Mouse (Mus musculus) embryonic fibroblast, embryonic 13.5 days (primary cell): ENCODE measurements around the gene Moxd1. TPM values are rescaled to one million over a fixed set of nuclear protein-coding genes. Genes with fewer than 3 reads are reported as not detected.

ENCODE experiments used
- H3K27ac ChIP-seq: 2 replicates; pipeline ENCODE4 v1.5.1; 2012; ENCODE audit warnings: low read length, control low read depth, inconsistent platforms; ENCODE audit not compliant: insufficient read depth
- H3K4me1 ChIP-seq: 2 replicates; pipeline ENCODE4 v1.6.1; 2011; ENCODE audit warnings: low read length; ENCODE audit not compliant: control insufficient read depth, insufficient read depth
- H3K4me3 ChIP-seq: 2 replicates; pipeline ENCODE4 v1.5.1; 2011; ENCODE audit warnings: mild to moderate bottlenecking, control low read depth, low read length; ENCODE audit not compliant: insufficient read depth
- CTCF ChIP-seq: IDR thresholded peaks from 2 replicates; pipeline ENCODE4 v1.5.1; 2011; ENCODE audit warnings: mild to moderate bottlenecking, control low read depth, low read length, moderate library complexity, borderline replicate concordance; ENCODE audit not compliant: insufficient read depth
- POLR2A ChIP-seq: IDR thresholded peaks from 2 replicates; pipeline ENCODE4 v1.6.1; 2011; ENCODE audit warnings: low read depth, mild to moderate bottlenecking, control low read depth, low read length, moderate library complexity
- polyA plus RNA-seq: library from polyadenylated mRNA; stranded (reverse); fragments of >200 nt; gene quantifications from 2 replicates; pipeline ENCODE4 v1.2.4, GENCODE M21; 2011; ENCODE audit warnings: low read depth; ENCODE audit not compliant: missing spikeins, insufficient read length

The Moxd1 gene
- polyA plus RNA-seq, 1 experiment = 40.2 TPM

DNA sequence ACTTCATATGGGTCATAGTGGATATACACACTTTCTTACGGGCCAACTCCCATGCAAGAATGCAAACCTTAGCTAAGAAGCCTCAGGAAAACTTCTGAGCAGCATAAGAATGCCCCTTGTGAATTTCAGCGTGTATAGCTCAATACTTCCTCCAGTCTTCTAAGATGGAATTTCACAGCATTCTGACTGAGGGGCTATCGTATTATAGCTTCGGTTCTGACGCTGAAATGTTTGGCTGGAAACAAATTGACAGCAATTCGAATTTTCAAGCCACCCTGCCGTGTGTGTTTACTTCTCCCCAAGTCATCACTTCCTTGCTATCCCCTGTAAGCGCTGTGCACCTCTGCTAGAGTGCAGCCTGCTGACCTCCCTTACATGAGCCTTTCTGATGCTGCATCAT lies 1.3 kb downstream of the Moxd1 start:
- TF ChIP-seq POLR2A = no peak
- TF ChIP-seq CTCF = no peak
- no peak overlapping the region for H3K27ac ChIP-seq
- no peaks in the 10 kb centered on the region for H3K4me1 ChIP-seq
- no peak overlapping the region for H3K4me3 ChIP-seq

DNA sequence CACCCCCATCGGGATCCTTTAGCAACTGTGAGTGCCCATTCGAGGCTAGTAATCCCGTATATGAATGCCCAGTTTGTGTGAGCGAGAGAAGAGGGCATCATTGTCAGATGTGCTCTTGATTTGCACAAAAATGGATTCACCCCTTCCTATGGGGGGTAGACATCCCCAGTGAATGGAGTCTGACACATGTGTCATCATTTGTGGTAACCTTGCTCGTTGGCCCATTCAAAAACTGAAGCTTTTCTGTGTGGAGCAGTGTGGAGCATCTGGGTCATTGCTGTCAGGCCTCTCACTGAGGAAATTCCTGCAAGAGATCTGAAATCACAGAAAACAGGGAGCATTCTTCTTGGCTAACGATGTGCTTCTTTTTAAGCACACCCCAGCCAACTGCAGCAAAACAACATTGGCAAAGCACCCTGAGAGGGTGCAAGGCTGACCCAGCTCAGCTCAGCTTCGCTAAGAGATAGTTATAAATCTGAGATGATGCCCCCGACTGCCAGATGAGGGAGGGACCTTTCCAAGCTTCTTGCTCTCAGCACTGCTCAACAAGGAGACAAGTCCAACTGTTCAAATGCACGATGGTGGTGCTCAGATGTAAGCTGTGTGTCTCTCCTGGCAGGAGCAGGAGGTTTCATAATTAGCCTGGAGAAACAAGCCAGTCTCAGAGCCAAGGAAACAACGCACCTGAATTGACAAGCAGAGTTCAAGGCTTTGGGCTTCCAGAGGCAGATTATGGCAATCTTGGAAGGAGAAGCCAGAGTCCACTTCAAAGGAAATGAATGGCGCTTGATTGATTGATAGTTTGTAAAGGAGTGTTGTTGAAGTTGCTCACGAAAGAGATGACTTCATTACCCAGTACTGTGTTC lies 5.2 kb downstream of the Moxd1 start:
- no peaks in the 10 kb centered on the region for H3K4me1 ChIP-seq
- H3K4me3 ChIP-seq = no peak overlapping the region
- TF ChIP-seq CTCF (no peak), POLR2A (no peak)
- H3K27ac ChIP-seq = no peak overlapping the region

DNA sequence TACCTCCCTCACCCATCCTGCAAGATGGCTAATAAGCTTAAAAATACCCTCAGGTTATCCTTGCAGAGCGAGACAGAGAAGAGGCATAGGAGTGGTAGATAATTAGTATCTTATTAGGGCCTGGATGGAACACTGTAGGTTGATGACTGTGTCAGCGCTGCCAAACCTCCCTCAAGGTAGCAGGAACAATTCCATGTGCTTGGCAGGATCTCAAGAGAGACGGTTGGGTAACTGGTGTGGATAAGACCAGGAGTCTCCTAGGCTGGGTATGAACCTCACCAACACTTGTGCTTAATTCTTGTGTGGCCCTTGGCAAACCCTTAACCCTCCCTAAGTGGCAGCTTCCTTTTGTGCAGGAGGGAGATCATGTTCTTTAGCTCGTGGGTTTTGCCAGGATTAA lies 9.0 kb downstream of the Moxd1 start:
- Histone ChIP-seq H3K27ac (no peak overlapping the region), H3K4me3 (no peak overlapping the region), H3K4me1 (no peaks in the 10 kb centered on the region)
- TF ChIP-seq POLR2A (no peak), CTCF (no peak)

DNA sequence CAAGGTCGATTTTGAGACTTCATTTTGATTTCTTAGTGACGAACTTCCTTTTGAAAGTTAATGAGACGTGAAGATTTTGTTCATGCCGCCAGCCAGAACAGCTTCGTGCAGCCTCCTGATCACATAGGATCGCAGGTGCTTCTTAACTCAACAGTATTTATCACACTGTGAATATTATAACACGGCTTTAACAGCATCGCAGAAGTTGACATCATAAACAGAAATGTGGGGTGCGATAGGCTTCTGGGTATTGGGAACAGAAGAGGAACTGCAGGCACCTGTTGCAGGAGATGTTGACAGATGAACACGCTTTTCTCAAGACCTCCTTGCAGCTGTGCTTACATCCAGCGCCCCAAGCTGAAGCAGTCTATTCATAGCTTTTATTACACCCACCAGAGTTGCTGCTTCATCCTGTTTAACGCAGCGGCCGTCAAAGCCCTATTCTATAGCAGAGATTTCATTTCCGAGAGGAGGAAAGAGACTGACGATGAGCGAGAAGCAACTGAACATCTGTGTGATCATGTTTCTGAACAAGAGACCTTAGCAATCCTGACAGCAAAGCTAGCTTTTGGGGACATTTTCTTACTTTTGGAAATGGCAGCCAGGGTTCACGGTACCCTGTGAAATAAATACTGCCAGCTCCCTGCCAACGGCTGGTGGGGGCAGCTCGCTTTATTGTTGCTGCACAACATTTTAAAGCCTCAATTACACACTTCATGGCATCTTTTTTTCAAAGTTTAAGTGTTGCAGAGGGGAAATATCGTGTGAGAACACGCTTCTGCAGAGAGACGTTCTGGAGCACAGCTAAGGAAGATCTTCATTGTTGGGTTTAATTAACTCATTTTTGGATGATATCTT lies 12.3 kb downstream of the Moxd1 start:
- TF ChIP-seq CTCF (no peak), POLR2A (no peak)
- Histone ChIP-seq H3K4me3 (no peak overlapping the region), H3K27ac (no peak overlapping the region), H3K4me1 (no peaks in the 10 kb centered on the region)

DNA sequence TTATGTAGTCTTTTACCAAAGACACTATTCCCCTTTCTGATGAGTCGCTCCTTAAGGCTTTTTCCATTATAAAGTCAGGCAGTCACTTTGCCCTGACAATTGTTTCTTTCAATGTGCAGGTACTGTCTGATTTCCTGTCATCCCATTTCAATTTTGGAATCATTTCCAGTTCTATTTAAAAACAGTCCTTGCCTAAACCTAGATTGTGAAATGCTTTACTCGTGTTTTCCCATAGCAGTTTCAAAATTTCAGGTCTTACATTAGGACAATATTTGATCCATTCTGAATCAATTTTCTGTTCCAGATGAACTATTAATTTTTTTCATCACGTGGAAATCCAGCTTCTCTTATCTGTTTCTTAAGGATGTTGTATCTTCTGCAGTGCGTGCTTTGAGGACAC lies 23.5 kb downstream of the Moxd1 start:
- no peak overlapping the region for H3K4me3 ChIP-seq
- TF ChIP-seq CTCF (no peak), POLR2A (no peak)
- no peaks in the 10 kb centered on the region for H3K4me1 ChIP-seq
- no peak overlapping the region for H3K27ac ChIP-seq

DNA sequence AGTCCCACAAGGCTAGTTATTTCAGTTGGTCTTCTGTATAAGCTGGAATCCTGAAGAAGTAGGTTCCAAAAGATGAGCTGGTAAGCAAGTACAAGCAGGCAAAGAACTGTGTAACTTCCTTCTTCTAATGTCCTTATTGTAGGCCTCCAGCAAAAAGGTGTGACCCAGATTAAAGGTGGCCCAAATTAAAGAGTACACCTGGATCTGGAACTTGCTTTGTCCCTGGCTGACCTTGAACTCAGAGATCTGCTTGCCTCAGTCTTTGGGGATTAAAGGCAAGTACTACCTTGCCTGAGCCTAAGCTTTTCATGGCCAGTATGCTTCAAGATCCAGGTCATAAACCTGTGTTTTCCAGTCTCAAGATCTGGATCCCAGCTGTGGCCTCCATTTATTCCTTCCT lies 24.8 kb downstream of the Moxd1 start:
- H3K27ac ChIP-seq = no peak overlapping the region
- H3K4me1 ChIP-seq = no peaks in the 10 kb centered on the region
- no peak for TF ChIP-seq POLR2A
- no peak for TF ChIP-seq CTCF
- H3K4me3 ChIP-seq = no peak overlapping the region

DNA sequence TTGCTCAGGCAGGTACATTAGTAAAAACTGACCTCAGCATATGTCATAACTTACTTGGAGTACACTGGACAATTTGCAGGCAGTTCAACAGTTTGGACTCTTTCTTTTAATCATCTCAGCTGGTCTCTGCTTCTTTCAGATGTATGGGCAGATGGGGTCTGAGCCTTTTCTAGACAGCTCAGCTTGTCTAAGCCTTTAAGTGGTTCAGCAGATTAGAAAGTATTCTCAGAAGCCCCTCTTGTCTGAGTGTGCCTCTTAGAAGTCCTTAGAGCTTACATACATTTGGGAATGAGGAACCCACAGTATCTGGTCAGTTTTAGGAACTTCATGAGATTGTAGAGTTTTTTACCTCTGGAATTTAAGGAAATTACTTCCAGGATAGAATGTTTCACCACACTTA lies 28.3 kb downstream of the Moxd1 start:
- Histone ChIP-seq H3K27ac (no peak overlapping the region), H3K4me3 (no peak overlapping the region), H3K4me1 (no peaks in the 10 kb centered on the region)
- no peak for TF ChIP-seq POLR2A
- TF ChIP-seq CTCF = no peak

DNA sequence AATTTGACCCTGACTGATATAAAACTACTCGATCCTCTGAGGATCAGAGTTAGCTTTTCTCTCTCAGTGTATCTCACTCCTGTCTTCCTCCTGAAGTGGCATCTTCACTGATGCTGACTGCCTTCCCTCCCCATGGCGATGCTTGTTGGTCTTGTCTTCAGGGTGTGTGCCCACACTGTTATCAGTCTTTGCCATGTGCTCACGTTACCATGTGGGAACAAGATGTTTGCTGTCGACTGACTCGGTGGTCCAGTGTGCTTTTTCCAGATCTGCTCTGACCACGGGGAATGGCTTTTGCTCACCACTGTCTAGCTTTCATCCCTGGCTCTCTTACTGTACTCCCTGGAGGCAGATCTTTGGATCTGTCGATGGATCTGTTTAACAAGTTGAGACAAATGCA lies 34.8 kb downstream of the Moxd1 start:
- no peak overlapping the region for H3K4me3 ChIP-seq
- TF ChIP-seq POLR2A (no peak), CTCF (no peak)
- H3K4me1 ChIP-seq = no peaks in the 10 kb centered on the region
- no peak overlapping the region for H3K27ac ChIP-seq

DNA sequence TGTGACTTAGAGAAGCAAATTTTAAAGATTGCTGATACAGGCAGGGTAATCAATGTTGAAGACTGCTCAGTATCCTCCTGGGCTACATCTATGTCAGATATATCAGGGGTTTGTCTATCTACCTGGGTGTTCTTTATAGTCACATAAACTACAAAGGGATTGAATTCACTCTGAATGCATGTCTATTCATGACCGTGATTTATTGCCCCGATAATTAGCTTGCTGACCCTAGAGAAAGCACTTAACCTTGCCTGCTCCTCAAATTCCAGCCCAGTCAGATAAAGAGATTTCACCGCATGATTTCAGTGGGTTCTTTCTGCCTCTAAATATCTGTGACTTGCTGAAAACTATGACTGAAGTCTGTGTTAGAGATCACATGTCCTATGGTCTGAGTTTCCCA lies 35.6 kb downstream of the Moxd1 start:
- Histone ChIP-seq H3K4me3 (no peak overlapping the region), H3K27ac (no peak overlapping the region), H3K4me1 (no peaks in the 10 kb centered on the region)
- TF ChIP-seq POLR2A (no peak), CTCF (no peak)

DNA sequence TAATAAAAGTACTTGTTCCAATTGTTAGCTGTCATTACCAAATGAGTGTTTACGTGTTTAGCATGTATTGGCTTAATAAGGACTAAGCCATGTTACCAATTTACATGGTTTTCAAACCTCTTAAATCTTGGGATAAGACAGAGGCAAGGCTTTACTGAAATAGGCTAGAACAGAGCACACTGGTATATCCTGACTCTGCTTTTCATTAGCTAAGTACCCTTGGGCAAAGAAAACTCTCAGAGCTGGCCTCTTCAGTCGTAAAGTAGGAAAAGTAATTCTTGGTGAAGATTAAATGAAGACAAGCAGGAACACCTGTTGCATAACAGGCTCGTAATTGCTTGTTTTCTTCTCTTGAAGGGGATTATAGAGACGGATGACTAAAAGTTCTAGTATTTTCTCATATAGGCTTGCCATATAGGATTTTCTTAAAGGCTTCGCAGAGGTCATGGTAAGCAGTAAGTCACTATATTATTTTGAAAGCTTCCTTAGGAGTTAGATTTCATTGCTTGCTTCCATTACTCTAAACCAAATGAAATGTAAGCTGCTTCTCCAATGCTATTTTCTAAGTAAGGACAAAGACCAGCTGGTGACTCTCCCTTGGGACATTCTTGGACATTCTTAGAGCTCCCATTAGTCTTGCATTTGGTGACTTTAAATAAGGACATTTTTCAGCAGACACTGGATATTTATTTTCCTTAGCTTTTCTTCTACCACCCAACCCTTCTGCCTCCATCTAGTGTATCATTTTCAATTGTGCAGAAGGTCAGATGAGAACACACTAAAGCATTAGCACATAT lies 36.7 kb downstream of the Moxd1 start:
- Histone ChIP-seq H3K4me3 (no peak overlapping the region), H3K27ac (no peak overlapping the region), H3K4me1 (no peaks in the 10 kb centered on the region)
- TF ChIP-seq POLR2A (no peak), CTCF (no peak)
